In genomic region chr12:9053345-9053744, GRCm38 (mm10) we compare ENCODE assay signal across 27 mouse cellular contexts. TPM values are rescaled to one million over a fixed set of nuclear protein-coding genes. Genes with fewer than 3 reads are reported as not detected.
DNase-seq lines count a peak whose midpoint lies in the region; ATAC-seq lines count a peak whose summit lies in the region.
"Had no signal": no experiment of that assay in that cellular context is flagged by ENCODE, and none has a peak within 500 bp of the region (broad histone marks: within the 10 kb centered on the region; RNA-seq: fewer than 3 reads in every experiment).

No protein-coding gene starts in this region.

- no peak overlapping the region for H3K4me3 ChIP-seq in hindbrain, embryonic 10.5 days
- no peak overlapping the region for H3K4me3 ChIP-seq in hindbrain, embryonic 13.5 days
- H3K4me3 ChIP-seq: embryonic facial prominence, embryonic 15.5 days; forebrain, embryonic 12.5 days; heart, embryonic 10.5 days; heart, embryonic 15.5 days; hindbrain, embryonic 12.5 days; layer of hippocampus, adult 2 months; liver, embryonic 12.5 days; myocyte; neural tube, embryonic 12.5 days had no signal

- H3K27me3 ChIP-seq in hindbrain, embryonic 10.5 days (ENCODE audit: insufficient read depth, poor library complexity, severe bottlenecking), result no peaks in the 10 kb centered on the region
- no peaks in the 10 kb centered on the region for H3K27me3 ChIP-seq in hindbrain, embryonic 13.5 days
- H3K27me3 ChIP-seq: CH12.LX; embryonic facial prominence, embryonic 15.5 days; forebrain, embryonic 12.5 days; hindbrain, embryonic 12.5 days; liver, embryonic 12.5 days; neural tube, embryonic 12.5 days; Patski had no signal

- no peak overlapping the region for H3K4me2 ChIP-seq in hindbrain, embryonic 13.5 days
- H3K4me2 ChIP-seq: embryonic facial prominence, embryonic 15.5 days; forebrain, embryonic 12.5 days; heart, embryonic 15.5 days; hindbrain, embryonic 12.5 days; liver, embryonic 12.5 days; neural tube, embryonic 12.5 days had no signal

- 59% methylated on average over 7 of the region's 7 CpGs for WGBS in hindbrain, embryonic 10.5 days
- WGBS in hindbrain, embryonic 13.5 days, result 55% methylated on average over 7 of the region's 7 CpGs

- intact Hi-C loops in left cerebral cortex, postnatal 25 days (cut with DNase I), result loop anchor here (2.0 to 5.0 kb wide), 4 partner anchors 519 to 1535 kb away; partner anchors contain the start of gene Osr1

- no peaks in the 10 kb centered on the region for H3K36me3 ChIP-seq in hindbrain, embryonic 10.5 days
- no peaks in the 10 kb centered on the region for H3K36me3 ChIP-seq in hindbrain, embryonic 13.5 days
- H3K36me3 ChIP-seq: embryonic facial prominence, embryonic 15.5 days; forebrain, embryonic 12.5 days; heart, embryonic 10.5 days; heart, embryonic 15.5 days; hindbrain, embryonic 12.5 days; liver, embryonic 12.5 days; neural tube, embryonic 12.5 days had no signal

- no peaks in the 10 kb centered on the region for H3K9me3 ChIP-seq in hindbrain, embryonic 10.5 days
- no peaks in the 10 kb centered on the region for H3K9me3 ChIP-seq in hindbrain, embryonic 13.5 days
- H3K9me3 ChIP-seq: embryonic facial prominence, embryonic 15.5 days; forebrain, embryonic 12.5 days; heart, embryonic 10.5 days; heart, embryonic 15.5 days; hindbrain, embryonic 12.5 days; liver, embryonic 12.5 days; neural tube, embryonic 12.5 days had no signal

- H3K4me1 ChIP-seq in hindbrain, embryonic 10.5 days (replicated peaks), result no peaks in the 10 kb centered on the region
- H3K4me1 ChIP-seq in hindbrain, embryonic 13.5 days (replicated peaks), result no peaks in the 10 kb centered on the region
- H3K4me1 ChIP-seq: forebrain, embryonic 12.5 days; hindbrain, embryonic 12.5 days; liver, embryonic 12.5 days; neural tube, embryonic 12.5 days had no signal

- ATAC-seq in hindbrain, embryonic 13.5 days (ENCODE audit: low FRiP score), result no peak
- ATAC-seq: forebrain, postnatal 0 days; intestine, embryonic 16.5 days; liver, embryonic 12.5 days; liver, postnatal 0 days; Patski had no signal

- peak overlapping the region; percentile 50; the same call in 1 of the 2 replicates for H3K27ac ChIP-seq in hindbrain, embryonic 10.5 days
- no peak overlapping the region for H3K27ac ChIP-seq in hindbrain, embryonic 13.5 days
- H3K27ac ChIP-seq: embryonic facial prominence, embryonic 15.5 days; forebrain, embryonic 12.5 days; heart, embryonic 10.5 days; heart, embryonic 15.5 days; hindbrain, embryonic 12.5 days; liver, embryonic 12.5 days; neural tube, embryonic 12.5 days had no signal

- no peak overlapping the region for H3K9ac ChIP-seq in hindbrain, embryonic 13.5 days
- H3K9ac ChIP-seq: embryonic facial prominence, embryonic 15.5 days; forebrain, embryonic 12.5 days; forebrain, postnatal 0 days; heart, embryonic 15.5 days; hindbrain, embryonic 12.5 days; liver, embryonic 12.5 days; liver, postnatal 0 days; neural tube, embryonic 12.5 days had no signal

- no peak for DNase-seq in hindbrain, embryonic 10.5 days (ENCODE audit: low spot score)
- peak; percentile 44 for DNase-seq in left cerebral cortex, adult 11 months (ENCODE audit: low spot score)
- no peak for DNase-seq in left cerebral cortex, postnatal 25 days (ENCODE audit: low spot score in 2 of 2)
- peak; percentile 45 for DNase-seq in 3134 (ENCODE audit: extremely low read depth, insufficient read length, low spot score)
- DNase-seq in Muller cell, postnatal 12 days (ENCODE audit: inconsistent ontology term), result peak; percentile 19
- no peak for DNase-seq in adrenal gland, adult 2 months
- no peak for DNase-seq in thymus, postnatal 10 days (ENCODE audit: low spot score in 2 of 2)
- DNase-seq: cerebellum, adult 9-11 months; forebrain, postnatal 0 days; gastrocnemius, postnatal 25 days; kidney, adult 9 months; kidney, postnatal 25 days; liver, postnatal 0 days; lung, postnatal 36 days had no signal

RNA-seq across cellular contexts. Expression of gene Ttc32, which starts 23.5 kb away (rescaled TPM):
- 20.4 and 22.5 TPM in 2 replicates for polyA plus RNA-seq in hindbrain, embryonic 10.5 days (2016; fragmentation: Nextera tagmentation; extraction: Ambion mirVana)
- 11.3 and 13.5 TPM in 2 replicates for polyA plus RNA-seq in hindbrain, embryonic 13.5 days (2015; fragmentation: Nextera tagmentation; extraction: Ambion mirVana)
- total RNA-seq in left cerebral cortex, postnatal 25 days (2021), result 1 to 10 TPM; 3.2 to 5.2 TPM
- 10 to 100 TPM; 13.8 to 14.5 TPM for total RNA-seq in adrenal gland, adult 2 months (2021)
- 15.3 and 19.7 TPM in 2 replicates for polyA plus RNA-seq in adrenal gland, adult 2 months (2012; rRNA removed)

Comparison
In these comparisons a context has a peak if more than half of its experiments do, and no peak if none do; other contexts are left out.
1. DNase-seq: peak in left cerebral cortex, adult 11 months (single experiment), 3134 (single experiment) and Muller cell, postnatal 12 days (single experiment); none in hindbrain, embryonic 10.5 days (single experiment), left cerebral cortex, postnatal 25 days (0 of 2), adrenal gland, adult 2 months (single experiment) and thymus, postnatal 10 days (0 of 2).